Mouse (Mus musculus) liver, adult 2 months (tissue): ENCODE data around the gene F8. TPM values are rescaled to one million over a fixed set of nuclear protein-coding genes. Genes with fewer than 3 reads are reported as not detected.

ENCODE experiments used
- DNase-seq: peaks from one replicate; pipeline ENCODE4 v3.0.0-alpha.2; 2011; ENCODE audit warnings: low read depth, low spot score; ENCODE audit errors: extremely low read depth
- H3K27ac ChIP-seq: fragments of 200-500 bp; replicated peaks from 2 replicates; pipeline ENCODE4 v1.5.1; 2012; ENCODE audit warnings: low read depth, mild to moderate bottlenecking, control low read depth, inconsistent platforms, low read length; ENCODE audit not compliant: insufficient read depth
- H3K27me3 ChIP-seq: fragments of 200-500 bp; 2 replicates; pipeline ENCODE4 v1.6.1; 2012; ENCODE audit warnings: mild to moderate bottlenecking, moderate library complexity, low read length, inconsistent platforms; ENCODE audit not compliant: control insufficient read depth, insufficient read depth
- H3K36me3 ChIP-seq: fragments of 200-500 bp; 2 replicates; pipeline ENCODE4 v1.6.1; 2012; ENCODE audit warnings: low read length, inconsistent platforms; ENCODE audit not compliant: control insufficient read depth, insufficient read depth
- H3K4me1 ChIP-seq: fragments of 200-500 bp; 2 replicates; pipeline ENCODE4 v1.6.1; 2011; ENCODE audit warnings: low read length; ENCODE audit not compliant: control insufficient read depth, insufficient read depth
- H3K4me3 ChIP-seq: fragments of 200-500 bp; 2 replicates; pipeline ENCODE4 v1.5.1; 2011; ENCODE audit warnings: low read depth, mild to moderate bottlenecking, control low read depth, low read length, moderate library complexity; ENCODE audit not compliant: insufficient read depth
- H3K79me2 ChIP-seq: fragments of 200-500 bp; 2 replicates; pipeline ENCODE4 v1.6.1; 2012; ENCODE audit warnings: inconsistent platforms, mild to moderate bottlenecking, low read length, moderate library complexity; ENCODE audit not compliant: control insufficient read depth, insufficient read depth
- H3K9ac ChIP-seq: fragments of 200-500 bp; 2 replicates; pipeline ENCODE4 v1.6.1; 2012; ENCODE audit warnings: low read depth, mild to moderate bottlenecking, control low read depth, inconsistent platforms, low read length
- CTCF ChIP-seq: fragments of 200-500 bp; IDR thresholded peaks from 2 replicates; pipeline ENCODE4 v1.5.1; 2011; ENCODE audit warnings: low read depth, low read length, control low read depth
- POLR2A ChIP-seq: fragments of 200-500 bp; IDR thresholded peaks from 2 replicates; pipeline ENCODE4 v1.6.1; 2011; ENCODE audit warnings: low read length, control low read depth; ENCODE audit not compliant: insufficient read depth; ENCODE audit errors: extremely low read depth
- WGBS: fragments of 180-500 bp; shearing (Covaris S2); methylation state at CpG from one replicate; pipeline ENCODE4 v1.1.7; 2018; 5-methylcytosine and 5-hydroxymethylcytosine counted together
- polyA plus RNA-seq: library from polyadenylated mRNA; depleted of rRNA; stranded (reverse); fragments of >200 nt; gene quantifications from 2 replicates; pipeline ENCODE4 v1.2.3, GENCODE M21; 2012; rRNA removed
- total RNA-seq: library from RNA; depleted of rRNA; stranded (reverse); fragments of >200 nt; gene quantifications from 2 replicates; pipeline ENCODE4 v1.2.3, GENCODE M21; 2014; rRNA removed

The F8 gene
- total and polyA plus RNA-seq, 2 experiments, result 1.6 to 32.5 TPM

GRCm38 (mm10) chrX:75130467-75131160 is 251.8 kb downstream of the F8 start, which contains the start of gene Mpp1:
Gene Mpp1, minus strand, starts transcription at chrX:75131016.
- Histone ChIP-seq H3K27me3 (no peaks in the 10 kb centered on the region), H3K79me2 (no peaks in the 10 kb centered on the region), H3K4me3 (peak within 1 kb of the TSS; percentile 78), H3K9ac (peak within 1 kb of the TSS; percentile 80), H3K27ac (peak within 1 kb of the TSS; percentile 41), H3K36me3 (no peaks in the 10 kb centered on the region), H3K4me1 (peaks cover 7% of the 10 kb centered on the region; the same call in 1 of the 2 replicates)
- TF ChIP-seq POLR2A, result peak; percentile 50; the same call in 1 of the 2 replicates
- no peak for TF ChIP-seq CTCF
- peak; percentile 70 for DNase-seq
- under 1% methylated on average over 36 of the region's 36 CpGs for WGBS

- H3K36me3 ChIP-seq, result peaks cover 3% of the 10 kb centered on the region; the same call in 1 of the 2 replicates
- no peak overlapping the region for H3K9ac ChIP-seq
- H3K27ac ChIP-seq, result peak overlapping the region; percentile 63
- peak overlapping the region; percentile 61; the same call in 1 of the 2 replicates for H3K4me3 ChIP-seq
- DNase-seq, result peak; percentile 28
- no peaks in the 10 kb centered on the region for H3K79me2 ChIP-seq
- no peaks in the 10 kb centered on the region for H3K27me3 ChIP-seq
- 13% methylated on average over 2 of the region's 2 CpGs for WGBS
- H3K4me1 ChIP-seq, result peaks cover 7% of the 10 kb centered on the region; the same call in 1 of the 2 replicates
- TF ChIP-seq CTCF, result no peak
- TF ChIP-seq POLR2A, result no peak
Measured at GRCm38 (mm10) chrX:75129474-75129873, 252.9 kb downstream of the F8 start.

GRCm38 (mm10) chrX:75128333-75128980 is 254.0 kb downstream of the F8 start:
- Histone ChIP-seq H3K79me2 (no peaks in the 10 kb centered on the region), H3K27me3 (no peaks in the 10 kb centered on the region), H3K4me3 (no peak overlapping the region), H3K4me1 (peaks cover 7% of the 10 kb centered on the region; the same call in 1 of the 2 replicates), H3K36me3 (peaks cover 6% of the 10 kb centered on the region; the same call in 1 of the 2 replicates), H3K27ac (peak overlapping the region; percentile 78; the same call in 1 of the 2 replicates), H3K9ac (no peak overlapping the region)
- peak; percentile 86 for DNase-seq
- no peak for TF ChIP-seq CTCF
- no peak for TF ChIP-seq POLR2A

GRCm38 (mm10) chrX:75126893-75127292 is 255.5 kb downstream of the F8 start:
- H3K4me1 ChIP-seq, result peaks cover 7% of the 10 kb centered on the region; the same call in 1 of the 2 replicates

GRCm38 (mm10) chrX:75125606-75126005 is 256.8 kb downstream of the F8 start:
- 38% methylated on average over 3 of the region's 3 CpGs for WGBS
- DNase-seq, result no peak

More at GRCm38 (mm10) chrX:75126893-75127292, 255.5 kb downstream of the F8 start:
- TF ChIP-seq POLR2A (no peak), CTCF (no peak)
- Histone ChIP-seq H3K27ac (no peak overlapping the region), H3K9ac (no peak overlapping the region), H3K36me3 (peaks cover 11% of the 10 kb centered on the region; the same call in 1 of the 2 replicates), H3K79me2 (no peaks in the 10 kb centered on the region), H3K27me3 (no peaks in the 10 kb centered on the region), H3K4me3 (no peak overlapping the region)
- no peak for DNase-seq

More at GRCm38 (mm10) chrX:75125606-75126005, 256.8 kb downstream of the F8 start:
- Histone ChIP-seq H3K27ac (no peak overlapping the region), H3K27me3 (no peaks in the 10 kb centered on the region), H3K4me3 (no peak overlapping the region), H3K9ac (no peak overlapping the region), H3K79me2 (no peaks in the 10 kb centered on the region), H3K36me3 (peaks cover 11% of the 10 kb centered on the region; the same call in 1 of the 2 replicates), H3K4me1 (peaks cover 7% of the 10 kb centered on the region; the same call in 1 of the 2 replicates)
- no peak for TF ChIP-seq CTCF
- TF ChIP-seq POLR2A, result no peak

Other genes starting within 250 kb of the F8 start
- not detected in 2 replicates for gene Smim9, start 218.8 kb downstream of the F8 start, total RNA-seq
- not detected in 2 replicates for gene Smim9, start 218.8 kb downstream of the F8 start, polyA plus RNA-seq
- 5.6 and 6.8 TPM in 2 replicates for gene Fundc2, start 216 bp downstream of the F8 start, total RNA-seq
- gene Fundc2, start 216 bp downstream of the F8 start, polyA plus RNA-seq, result 1.1 and 1.2 TPM in 2 replicates
- gene Cmc4, start 34.0 kb upstream of the F8 start, total RNA-seq, result 4.6 and 5.0 TPM in 2 replicates
- gene Cmc4, start 34.0 kb upstream of the F8 start, polyA plus RNA-seq, result 2.2 and 2.9 TPM in 2 replicates
- 8.8 and 9.5 TPM in 2 replicates for gene Mtcp1, start 34.0 kb upstream of the F8 start, total RNA-seq
- gene Mtcp1, start 34.0 kb upstream of the F8 start, polyA plus RNA-seq, result 1.7 and 2.1 TPM in 2 replicates
- 14.0 and 14.6 TPM in 2 replicates for gene Brcc3, start 34.0 kb upstream of the F8 start, total RNA-seq
- 8.7 and 9.1 TPM in 2 replicates for gene Brcc3, start 34.0 kb upstream of the F8 start, polyA plus RNA-seq
- gene Vbp1, start 131.7 kb upstream of the F8 start, total RNA-seq, result 15.2 and 18.4 TPM in 2 replicates
- gene Vbp1, start 131.7 kb upstream of the F8 start, polyA plus RNA-seq, result 1.2 TPM in 2 replicates
- under 0.01 and 0.09 TPM in 2 replicates for gene Rab39b, start 195.6 kb upstream of the F8 start, total RNA-seq
- gene Rab39b, start 195.6 kb upstream of the F8 start, polyA plus RNA-seq, result not detected in 2 replicates